Mouse (Mus musculus) heart, adult 10 weeks (tissue): Measurements from ENCODE around the gene Sepsecs. TPM values are rescaled to one million over a fixed set of nuclear protein-coding genes. Genes with fewer than 3 reads are reported as not detected.

Experiments
- polyA plus RNA-seq: library from polyadenylated mRNA; stranded (reverse); fragments of 350-450 nt; fragmentation: Illumina TruSeq; extraction: RNeasy Lipid Tissue Mini Kit (QIAGEN cat#74804); gene quantifications from one replicate; pipeline ENCODE4 v1.2.3, GENCODE M21; 2014; ENCODE audit warnings: low read depth, low replicate concordance

The Sepsecs gene
- 6.3 TPM for polyA plus RNA-seq

GRCm38 (mm10) chr5:52669426-52670191 lies at the start of gene Sepsecs:
TSS of gene Sepsecs (minus strand) at chr5:52669708.

Other genes starting within 250 kb of the Sepsecs start
- gene Ccdc149, start 198.2 kb downstream of the Sepsecs start, polyA plus RNA-seq: 6.5 TPM
- 0.84 TPM for gene Lgi2, start 103.2 kb downstream of the Sepsecs start, polyA plus RNA-seq
- gene Pi4k2b, start 71.9 kb upstream of the Sepsecs start, polyA plus RNA-seq: 2.7 TPM
- gene Zcchc4, start 105.7 kb upstream of the Sepsecs start, polyA plus RNA-seq: 6.6 TPM
- 47.9 TPM for gene Anapc4, start 164.3 kb upstream of the Sepsecs start, polyA plus RNA-seq